Mouse (Mus musculus) adipocyte (in vitro differentiated cells): ENCODE measurements at regions not wholly inside any gene's neighbourhood (a gene's known extent, or its start where the extent isn't known, plus 50 kb on each side); places are given as distances from the start of the nearest gene placed in this dataset.
A peak's percentile ranks its signal among the peaks of the same experiment; 100 is the strongest.

Source experiments
- DNase-seq: peaks from one replicate; pipeline ENCODE4 v3.0.0-alpha.2; 2016; ENCODE audit warnings: low spot score

DNA sequence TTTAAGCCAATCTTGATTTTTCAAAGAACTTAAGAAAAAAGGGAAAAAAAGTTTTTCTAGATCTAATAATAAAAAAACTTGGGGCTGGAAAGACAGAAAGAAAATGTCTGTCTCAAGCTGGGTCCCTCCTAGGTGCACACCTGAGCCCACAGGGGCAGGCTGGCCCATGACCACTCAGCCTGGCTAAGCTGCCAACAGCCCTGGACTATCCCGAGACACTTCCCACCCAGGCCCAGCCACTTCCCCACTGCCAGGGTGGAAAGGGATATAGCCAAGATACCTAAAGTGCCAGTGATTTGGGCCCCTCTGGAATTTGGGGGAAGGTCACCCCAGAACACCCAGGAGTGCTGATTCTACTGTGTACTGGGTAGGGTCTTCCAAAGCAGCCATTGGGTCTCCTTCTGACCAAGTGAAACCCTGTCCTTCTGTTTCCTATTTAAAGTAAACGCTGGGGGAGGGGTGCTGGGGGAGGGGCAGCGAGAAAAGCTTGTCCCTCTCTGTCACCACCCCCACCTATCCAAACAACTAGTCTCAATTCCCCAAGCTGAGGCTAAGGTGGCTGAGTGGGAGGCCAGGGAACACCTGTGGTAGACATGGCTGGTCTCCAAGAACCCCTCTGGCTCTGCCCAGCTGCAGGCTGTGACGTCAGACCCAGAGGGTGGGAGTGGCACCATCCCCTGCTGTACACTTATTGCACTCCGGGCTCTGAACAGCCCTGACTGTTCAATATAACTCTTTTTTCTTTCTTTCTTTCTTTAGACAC lies 62.6 kb downstream of the Mcfd2 start:
- DNase-seq: no peak

DNA sequence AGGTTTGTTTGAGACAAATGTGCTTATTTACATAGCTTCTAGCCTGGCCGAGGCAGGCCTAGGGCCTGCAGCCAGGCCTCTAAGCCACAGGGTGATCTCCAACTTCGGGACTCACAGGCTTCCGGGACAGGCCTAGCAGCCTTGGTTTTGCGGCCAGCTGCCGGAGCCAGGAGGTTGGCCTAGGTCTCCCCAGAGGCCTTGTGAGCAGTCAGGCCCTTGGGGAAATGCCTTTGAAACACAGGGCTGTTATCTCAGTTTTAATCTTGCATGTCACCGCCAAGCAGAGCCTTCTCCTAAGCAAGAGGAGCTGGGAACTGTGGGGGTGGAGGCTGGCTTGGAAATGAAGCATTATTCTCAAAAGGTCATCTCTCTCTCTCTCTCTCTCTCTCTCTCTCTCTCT lies 63.2 kb downstream of the Mcfd2 start:
- DNase-seq: peak; percentile 94

DNA sequence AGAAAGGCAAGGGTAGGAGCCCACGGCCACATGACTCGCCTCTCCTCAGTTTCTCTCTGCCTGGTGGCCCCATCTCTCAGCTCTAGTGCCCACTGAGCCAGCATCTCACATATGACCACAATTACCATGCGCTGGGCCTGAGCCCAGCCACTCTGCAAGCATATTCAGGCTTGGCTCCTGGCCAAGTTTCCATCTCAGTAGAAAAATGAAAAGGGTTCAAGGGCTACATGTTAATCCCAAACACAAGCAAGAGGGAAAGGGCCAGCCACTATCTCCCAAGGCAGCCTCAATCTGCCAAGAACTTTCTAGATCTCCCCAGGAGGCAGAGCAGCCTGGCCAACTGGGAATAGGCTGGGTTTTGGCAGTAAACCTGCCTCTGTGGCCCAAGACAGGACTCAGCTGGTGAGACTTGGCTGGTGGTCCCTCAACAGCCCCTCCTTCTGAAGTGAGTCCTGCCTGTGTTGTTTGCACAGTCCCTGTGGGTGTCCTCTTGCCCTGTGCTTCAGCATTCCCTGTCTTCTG lies 65.0 kb downstream of the Mcfd2 start:
- DNase-seq: peak; percentile 85

DNA sequence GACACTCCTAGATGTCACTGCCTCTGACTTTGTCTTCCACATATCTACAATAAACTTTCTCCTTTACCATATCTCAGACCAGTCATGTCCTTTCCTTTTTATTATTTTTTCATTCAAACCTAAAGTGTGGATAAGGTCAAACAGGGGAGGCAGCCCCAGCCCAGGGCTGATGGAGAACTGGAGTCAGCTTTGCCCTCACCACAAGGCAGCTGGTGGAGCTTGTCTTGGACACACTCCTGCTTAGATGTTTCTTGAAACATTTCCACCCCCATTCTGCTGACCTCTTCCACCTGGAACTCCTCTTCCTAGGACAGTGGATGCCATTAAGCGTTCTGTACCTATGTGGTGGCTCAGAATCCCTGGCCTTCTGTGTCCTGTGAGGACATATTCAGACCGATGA lies 65.6 kb downstream of the Mcfd2 start:
- no peak for DNase-seq

DNA sequence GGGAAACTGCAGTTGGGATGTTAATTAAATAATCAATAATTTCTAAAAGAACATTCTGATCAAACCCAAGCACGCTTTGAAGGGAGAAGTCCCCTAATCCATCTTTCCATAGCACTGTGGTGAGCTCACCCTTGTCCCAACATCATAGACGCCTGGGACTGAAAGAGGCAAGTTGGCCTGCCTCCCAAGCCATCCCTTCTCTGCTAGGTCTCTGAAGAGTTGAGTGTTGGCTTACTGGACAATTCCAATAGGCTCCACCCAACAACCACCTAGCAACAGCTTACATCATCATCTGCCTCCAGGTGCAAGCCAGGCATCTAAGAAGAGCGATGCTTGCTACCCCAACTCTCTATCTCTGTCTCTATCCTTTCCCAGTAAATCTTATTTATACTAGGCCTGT lies 66.6 kb downstream of the Mcfd2 start:
- no peak for DNase-seq

DNA sequence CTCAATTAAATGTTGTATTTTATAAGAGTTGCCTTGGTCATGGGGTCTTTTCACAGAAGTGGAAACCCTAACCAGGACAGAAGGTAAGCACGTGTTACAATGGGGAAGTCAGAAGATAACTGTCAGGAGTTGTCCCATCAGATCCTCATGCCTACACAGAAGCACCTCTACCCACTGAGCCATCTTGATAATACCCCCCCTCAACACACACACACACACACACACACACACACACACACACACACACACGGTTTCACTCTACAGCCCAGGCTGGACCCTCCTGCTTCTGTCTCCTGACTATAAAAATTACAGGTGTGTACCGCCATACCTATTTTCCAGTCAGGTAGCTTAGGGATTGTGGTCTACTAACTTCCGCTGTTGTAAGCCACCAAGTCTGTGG lies 68.3 kb downstream of the Mcfd2 start:
- DNase-seq: no peak

DNA sequence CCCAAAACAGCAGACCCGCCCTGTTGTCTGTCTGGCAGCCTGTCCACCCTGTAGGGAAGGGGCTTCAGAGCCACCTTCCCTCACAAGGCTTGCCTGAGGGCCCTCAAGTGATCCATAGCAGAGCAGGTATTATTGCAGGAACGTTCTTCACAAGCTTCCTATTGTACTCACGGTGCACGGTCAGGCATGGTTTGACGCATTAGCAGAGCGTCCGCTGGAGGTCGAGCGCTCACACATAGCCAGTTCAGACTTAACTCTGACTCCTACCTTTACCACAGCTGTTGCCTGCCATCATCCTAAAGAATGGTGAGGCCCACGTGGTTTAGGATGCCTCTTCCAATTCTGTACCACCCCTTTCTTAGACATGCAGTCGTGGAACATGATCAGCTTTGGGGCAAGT lies 71.1 kb downstream of the Mcfd2 start:
- no peak for DNase-seq

DNA sequence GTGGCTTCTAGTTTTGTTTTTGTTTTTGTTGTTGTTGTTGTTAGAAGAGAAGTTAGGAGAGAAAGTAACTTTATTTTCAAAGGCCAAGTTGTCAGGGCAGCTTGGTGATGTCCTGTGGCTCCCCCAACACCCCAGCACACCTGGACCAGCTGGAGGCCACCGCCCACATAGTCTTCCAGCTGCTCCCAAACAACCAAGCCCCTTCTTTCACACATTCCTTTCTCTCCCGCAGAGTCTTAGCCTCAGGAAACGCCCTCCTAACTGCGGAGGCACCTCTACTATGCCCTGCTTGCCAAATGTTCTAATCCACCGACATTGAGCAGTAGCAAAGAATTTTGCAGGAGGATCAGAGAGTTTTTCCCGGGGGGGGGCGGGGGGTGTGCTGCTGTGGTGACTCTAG lies 72.3 kb downstream of the Mcfd2 start:
- DNase-seq: no peak

DNA sequence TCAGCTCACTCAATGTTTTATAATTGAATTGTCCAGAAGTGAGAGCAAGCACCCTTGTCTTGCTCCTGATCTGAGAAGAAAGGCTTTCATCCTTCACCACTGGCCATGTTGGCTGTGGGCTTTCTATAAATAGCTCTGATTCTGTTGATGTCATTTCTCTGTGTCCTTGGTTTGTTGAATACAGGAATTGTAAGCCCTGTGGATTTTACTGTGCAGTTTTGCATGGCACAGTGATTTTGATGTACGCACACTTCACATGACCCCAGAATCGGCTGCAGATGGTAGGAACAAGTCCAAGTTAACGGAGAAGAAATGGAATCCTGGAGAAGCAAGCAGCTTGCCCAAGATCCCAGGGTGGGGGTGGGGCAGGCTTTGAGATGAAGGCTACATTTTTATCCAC lies 76.1 kb downstream of the Mcfd2 start:
- DNase-seq: no peak
